Mouse (Mus musculus): ENCODE data around the gene B4galnt3. TPM values are rescaled to one million over a fixed set of nuclear protein-coding genes. Genes with fewer than 3 reads are reported as not detected.
A peak's percentile ranks its signal among the peaks of the same experiment; 100 is the strongest.

The B4galnt3 gene
- polyA plus RNA-seq (2011; ENCODE audit: insufficient read depth, insufficient read length, low read depth, missing spikeins), result 15.7 and 18.6 TPM in 2 replicates

GRCm38 (mm10) chr6:120294056-120294784 is at the start of gene B4galnt3, which contains the start of gene D330020A13Rik:
Gene B4galnt3, minus strand, starts transcription at chr6:120294559.
Gene D330020A13Rik, plus strand, starts transcription at chr6:120294364.
- TF ChIP-seq POLR2A (IDR thresholded peaks at IDR 0.05; ENCODE audit: insufficient read depth, low read length), result no peak
- TF ChIP-seq EP300 (IDR thresholded peaks at IDR 0.05; ENCODE audit: insufficient read depth, low read depth, low read length), result 0 out of 2 replicates have a peak, but pooled peaks have one; percentile 12
- no peaks in the 10 kb centered on the region for H3K27me3 ChIP-seq (ENCODE audit: control insufficient read depth, insufficient read depth, low read length, poor library complexity, severe bottlenecking)
- no peaks in the 10 kb centered on the region for H3K36me3 ChIP-seq (ENCODE audit: control insufficient read depth, insufficient read depth, low read length, poor library complexity, severe bottlenecking)
- peak within 1 kb of the TSS; percentile 52 for H3K27ac ChIP-seq (ENCODE audit: insufficient read depth, low read length)
- H3K4me1 ChIP-seq (ENCODE audit: control insufficient read depth, insufficient read depth, low read length), result no peaks in the 10 kb centered on the region
- no peaks in the 10 kb centered on the region for H3K9me3 ChIP-seq (replicated peaks; ENCODE audit: control insufficient read depth, insufficient read depth, low read length, poor library complexity, severe bottlenecking)
- peak within 1 kb of the TSS; percentile 64 for H3K4me3 ChIP-seq (ENCODE audit: low read depth, low read length)
- H3K9ac ChIP-seq (ENCODE audit: low read depth, poor library complexity, severe bottlenecking), result peak within 1 kb of the TSS; percentile 96

DNA sequence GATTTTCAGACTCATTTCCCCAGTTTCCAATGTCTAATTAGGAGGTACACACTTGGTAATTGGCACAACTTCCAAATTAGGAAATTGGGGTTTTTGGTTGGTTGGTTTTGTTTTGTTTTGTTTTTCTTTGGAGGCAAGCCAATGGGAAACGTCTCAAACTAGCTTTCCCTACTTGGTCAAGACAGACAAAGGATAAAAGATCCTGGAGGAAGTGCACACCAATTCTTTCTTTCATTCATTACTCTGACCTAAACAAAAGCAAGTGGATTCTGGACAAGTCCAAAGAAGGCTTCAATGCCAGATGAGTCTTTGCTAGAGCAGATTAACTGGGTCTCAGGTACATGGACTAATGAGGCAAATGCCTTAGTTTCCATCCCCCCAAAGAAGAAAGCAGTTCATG is 49.6 kb upstream of the B4galnt3 start:
- H3K4me1 ChIP-seq (ENCODE audit: control insufficient read depth, insufficient read depth, low read length), result no peaks in the 10 kb centered on the region
- peaks cover 68% of the 10 kb centered on the region for H3K36me3 ChIP-seq (ENCODE audit: control insufficient read depth, insufficient read depth, low read length, poor library complexity, severe bottlenecking)
- no peak overlapping the region for H3K27ac ChIP-seq (ENCODE audit: insufficient read depth, low read length)
- no peaks in the 10 kb centered on the region for H3K9me3 ChIP-seq (replicated peaks; ENCODE audit: control insufficient read depth, insufficient read depth, low read length, poor library complexity, severe bottlenecking)
- no peaks in the 10 kb centered on the region for H3K27me3 ChIP-seq (ENCODE audit: control insufficient read depth, insufficient read depth, low read length, poor library complexity, severe bottlenecking)
- no peak overlapping the region for H3K9ac ChIP-seq (ENCODE audit: low read depth, poor library complexity, severe bottlenecking)
- TF ChIP-seq POLR2A (IDR thresholded peaks at IDR 0.05; ENCODE audit: insufficient read depth, low read length) (no peak), CTCF (IDR thresholded peaks at IDR 0.05; ENCODE audit: low read depth, low read length) (no peak), EP300 (IDR thresholded peaks at IDR 0.05; ENCODE audit: insufficient read depth, low read depth, low read length) (no peak)
- H3K4me3 ChIP-seq (ENCODE audit: low read depth, low read length), result no peak overlapping the region

- Histone ChIP-seq H3K9ac (ENCODE audit: low read depth, poor library complexity, severe bottlenecking) (no peak overlapping the region), H3K27me3 (ENCODE audit: control insufficient read depth, insufficient read depth, low read length, poor library complexity, severe bottlenecking) (no peaks in the 10 kb centered on the region), H3K9me3 (replicated peaks; ENCODE audit: control insufficient read depth, insufficient read depth, low read length, poor library complexity, severe bottlenecking) (no peaks in the 10 kb centered on the region), H3K4me1 (ENCODE audit: control insufficient read depth, insufficient read depth, low read length) (no peaks in the 10 kb centered on the region), H3K4me3 (ENCODE audit: low read depth, low read length) (no peak overlapping the region), H3K36me3 (ENCODE audit: control insufficient read depth, insufficient read depth, low read length, poor library complexity, severe bottlenecking) (peaks cover 71% of the 10 kb centered on the region), H3K27ac (ENCODE audit: insufficient read depth, low read length) (no peak overlapping the region)
- TF ChIP-seq EP300 (IDR thresholded peaks at IDR 0.05; ENCODE audit: insufficient read depth, low read depth, low read length), result no peak
- TF ChIP-seq CTCF (IDR thresholded peaks at IDR 0.05; ENCODE audit: low read depth, low read length), result no peak
- no peak for TF ChIP-seq POLR2A (IDR thresholded peaks at IDR 0.05; ENCODE audit: insufficient read depth, low read length)
Observed at GRCm38 (mm10) chr6:120332351-120332750, 38.0 kb upstream of the B4galnt3 start.

- Histone ChIP-seq H3K9me3 (replicated peaks; ENCODE audit: control insufficient read depth, insufficient read depth, low read length, poor library complexity, severe bottlenecking) (no peaks in the 10 kb centered on the region), H3K27me3 (ENCODE audit: control insufficient read depth, insufficient read depth, low read length, poor library complexity, severe bottlenecking) (no peaks in the 10 kb centered on the region), H3K4me3 (ENCODE audit: low read depth, low read length) (no peak overlapping the region), H3K36me3 (ENCODE audit: control insufficient read depth, insufficient read depth, low read length, poor library complexity, severe bottlenecking) (peaks cover 22% of the 10 kb centered on the region), H3K27ac (ENCODE audit: insufficient read depth, low read length) (no peak overlapping the region), H3K9ac (ENCODE audit: low read depth, poor library complexity, severe bottlenecking) (no peak overlapping the region), H3K4me1 (ENCODE audit: control insufficient read depth, insufficient read depth, low read length) (no peaks in the 10 kb centered on the region)
- TF ChIP-seq CTCF (IDR thresholded peaks at IDR 0.05; ENCODE audit: low read depth, low read length), result peak; percentile 52
- no peak for TF ChIP-seq POLR2A (IDR thresholded peaks at IDR 0.05; ENCODE audit: insufficient read depth, low read length)
Observed at GRCm38 (mm10) chr6:120324295-120324927, 30.1 kb upstream of the B4galnt3 start.

GRCm38 (mm10) chr6:120320369-120320768 is 26.0 kb upstream of the B4galnt3 start:
- Histone ChIP-seq H3K9me3 (replicated peaks; ENCODE audit: control insufficient read depth, insufficient read depth, low read length, poor library complexity, severe bottlenecking) (no peaks in the 10 kb centered on the region), H3K4me3 (ENCODE audit: low read depth, low read length) (no peak overlapping the region), H3K9ac (ENCODE audit: low read depth, poor library complexity, severe bottlenecking) (no peak overlapping the region), H3K36me3 (ENCODE audit: control insufficient read depth, insufficient read depth, low read length, poor library complexity, severe bottlenecking) (peaks cover 8% of the 10 kb centered on the region; the same call in 1 of the 2 replicates), H3K27ac (ENCODE audit: insufficient read depth, low read length) (no peak overlapping the region; the same call in 1 of the 2 replicates), H3K4me1 (ENCODE audit: control insufficient read depth, insufficient read depth, low read length) (no peaks in the 10 kb centered on the region), H3K27me3 (ENCODE audit: control insufficient read depth, insufficient read depth, low read length, poor library complexity, severe bottlenecking) (no peaks in the 10 kb centered on the region)
- TF ChIP-seq POLR2A (IDR thresholded peaks at IDR 0.05; ENCODE audit: insufficient read depth, low read length) (no peak), CTCF (IDR thresholded peaks at IDR 0.05; ENCODE audit: low read depth, low read length) (no peak), EP300 (IDR thresholded peaks at IDR 0.05; ENCODE audit: insufficient read depth, low read depth, low read length) (no peak)

DNA sequence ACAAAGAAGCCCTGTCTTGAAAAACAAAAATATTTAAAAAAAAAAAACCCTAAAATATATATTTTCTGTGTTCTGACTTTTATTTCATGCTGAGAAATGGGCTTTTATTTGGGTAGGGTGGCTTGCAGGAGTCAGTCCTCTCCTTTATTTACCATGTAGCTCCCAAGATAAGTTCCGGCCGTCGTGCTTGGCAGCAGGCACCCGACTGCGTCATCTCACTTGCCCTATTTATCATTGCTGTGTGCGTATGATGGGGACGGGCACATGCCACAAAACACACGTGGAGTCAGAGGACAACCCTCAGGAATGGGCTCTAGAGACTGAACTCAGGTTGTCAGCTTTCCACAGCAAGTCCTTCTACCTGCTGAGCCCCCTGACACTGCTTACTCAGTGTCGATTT is 24.8 kb upstream of the B4galnt3 start:
- no peaks in the 10 kb centered on the region for H3K9me3 ChIP-seq (replicated peaks; ENCODE audit: control insufficient read depth, insufficient read depth, low read length, poor library complexity, severe bottlenecking)
- no peak overlapping the region for H3K4me3 ChIP-seq (ENCODE audit: low read depth, low read length)
- H3K4me1 ChIP-seq (ENCODE audit: control insufficient read depth, insufficient read depth, low read length), result no peaks in the 10 kb centered on the region
- H3K9ac ChIP-seq (ENCODE audit: low read depth, poor library complexity, severe bottlenecking), result no peak overlapping the region
- TF ChIP-seq POLR2A (IDR thresholded peaks at IDR 0.05; ENCODE audit: insufficient read depth, low read length), result no peak
- no peak for TF ChIP-seq EP300 (IDR thresholded peaks at IDR 0.05; ENCODE audit: insufficient read depth, low read depth, low read length)
- no peak for TF ChIP-seq CTCF (IDR thresholded peaks at IDR 0.05; ENCODE audit: low read depth, low read length)
- H3K36me3 ChIP-seq (ENCODE audit: control insufficient read depth, insufficient read depth, low read length, poor library complexity, severe bottlenecking), result no peaks in the 10 kb centered on the region
- no peaks in the 10 kb centered on the region for H3K27me3 ChIP-seq (ENCODE audit: control insufficient read depth, insufficient read depth, low read length, poor library complexity, severe bottlenecking)
- no peak overlapping the region for H3K27ac ChIP-seq (ENCODE audit: insufficient read depth, low read length)

Measured in ES-Bruce4 (cell line).